Mouse (Mus musculus) liver (tissue): ENCODE data around the gene Ppp1cc.

Experiments used
- DNase-seq: peaks from one replicate; pipeline ENCODE4 v3.0.0-alpha.2; 2020; ENCODE audit warnings: mixed read lengths

The Ppp1cc gene

DNA sequence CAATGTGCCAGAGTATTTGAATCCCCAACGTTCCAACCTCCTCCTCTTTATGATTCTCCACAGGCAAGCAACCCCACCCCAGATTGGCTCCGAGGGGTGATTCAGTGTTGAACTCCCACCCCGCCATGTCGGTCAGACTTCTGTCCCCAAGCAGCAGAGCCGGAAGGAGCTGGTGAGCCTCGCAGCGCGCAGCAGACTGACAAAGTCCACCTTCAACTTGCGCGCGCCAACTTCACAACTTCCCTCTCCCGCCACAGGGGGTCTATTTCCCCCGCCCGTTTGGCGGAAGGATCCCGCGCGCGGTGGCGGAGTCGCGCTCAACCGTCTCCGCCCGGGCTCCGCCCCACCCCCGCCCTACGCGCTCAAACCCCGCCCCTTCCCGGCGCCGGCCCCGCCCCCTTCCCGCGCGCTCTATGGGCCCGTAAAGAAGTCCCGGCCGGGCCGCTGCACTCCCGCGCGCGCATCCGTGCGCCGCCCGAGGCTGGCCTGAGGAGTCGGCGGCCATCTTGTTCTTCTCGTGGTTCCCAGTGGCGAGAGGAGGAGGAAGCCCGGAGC is at the start of gene Ppp1cc:
Gene Ppp1cc (plus strand): TSS at position 452 of the 555 bp plus-strand sequence.
- peak; percentile 96 for DNase-seq

DNA sequence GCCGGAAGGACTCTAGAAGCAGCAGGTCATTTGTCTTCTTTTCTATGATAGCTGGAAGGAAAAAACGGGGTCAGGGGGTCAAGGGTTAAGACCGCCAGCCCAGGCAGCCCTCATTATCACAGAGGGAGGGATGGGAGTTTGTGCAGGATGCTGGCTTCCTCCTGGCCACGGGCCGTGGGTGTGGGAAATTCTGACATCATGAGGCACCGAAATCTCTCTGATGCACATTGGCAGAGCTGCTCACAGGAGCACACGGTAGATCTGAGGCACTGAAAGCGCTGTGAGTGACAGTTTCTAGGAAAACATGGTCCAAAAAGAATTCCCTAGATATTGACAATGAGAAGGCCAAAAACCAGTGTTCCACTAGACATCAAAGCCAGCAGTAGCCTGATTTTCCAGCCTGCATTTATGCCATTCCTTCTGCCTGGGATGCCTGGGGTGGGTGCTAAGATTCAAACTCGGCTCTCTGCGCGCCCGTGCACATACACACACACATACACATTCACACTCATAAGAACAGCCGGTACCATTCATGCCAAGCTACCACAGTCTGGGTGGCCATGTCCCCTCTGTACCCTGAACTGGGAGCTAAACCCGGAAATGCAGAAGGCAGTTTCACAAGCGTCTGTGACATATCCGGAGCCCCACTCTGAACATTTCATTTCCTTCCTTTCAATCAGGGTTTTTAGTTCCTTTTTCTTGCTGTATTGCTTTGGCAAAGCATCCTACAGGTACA is 48.6 kb upstream of the Ppp1cc start:
- DNase-seq: no peak

DNA sequence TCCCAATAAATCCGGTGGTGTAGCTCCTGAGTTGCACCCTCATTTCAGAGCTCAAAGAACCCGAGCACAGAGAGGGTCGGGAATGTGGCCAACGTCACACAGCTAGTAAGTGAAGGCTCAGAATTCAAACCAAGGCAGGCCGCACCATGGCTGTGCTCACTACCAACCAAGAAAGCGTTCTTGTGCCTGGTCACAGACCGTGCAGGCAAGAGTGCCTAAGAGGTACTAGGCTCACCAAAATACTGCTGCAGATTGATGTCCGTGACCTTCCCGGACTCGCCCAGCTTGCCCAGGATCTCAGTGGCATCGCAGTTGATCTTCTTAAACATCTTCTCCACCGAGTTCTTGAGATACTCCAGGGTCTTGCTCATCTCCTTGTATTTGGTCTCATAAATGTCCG is 47.5 kb upstream of the Ppp1cc start:
- DNase-seq: no peak

DNA sequence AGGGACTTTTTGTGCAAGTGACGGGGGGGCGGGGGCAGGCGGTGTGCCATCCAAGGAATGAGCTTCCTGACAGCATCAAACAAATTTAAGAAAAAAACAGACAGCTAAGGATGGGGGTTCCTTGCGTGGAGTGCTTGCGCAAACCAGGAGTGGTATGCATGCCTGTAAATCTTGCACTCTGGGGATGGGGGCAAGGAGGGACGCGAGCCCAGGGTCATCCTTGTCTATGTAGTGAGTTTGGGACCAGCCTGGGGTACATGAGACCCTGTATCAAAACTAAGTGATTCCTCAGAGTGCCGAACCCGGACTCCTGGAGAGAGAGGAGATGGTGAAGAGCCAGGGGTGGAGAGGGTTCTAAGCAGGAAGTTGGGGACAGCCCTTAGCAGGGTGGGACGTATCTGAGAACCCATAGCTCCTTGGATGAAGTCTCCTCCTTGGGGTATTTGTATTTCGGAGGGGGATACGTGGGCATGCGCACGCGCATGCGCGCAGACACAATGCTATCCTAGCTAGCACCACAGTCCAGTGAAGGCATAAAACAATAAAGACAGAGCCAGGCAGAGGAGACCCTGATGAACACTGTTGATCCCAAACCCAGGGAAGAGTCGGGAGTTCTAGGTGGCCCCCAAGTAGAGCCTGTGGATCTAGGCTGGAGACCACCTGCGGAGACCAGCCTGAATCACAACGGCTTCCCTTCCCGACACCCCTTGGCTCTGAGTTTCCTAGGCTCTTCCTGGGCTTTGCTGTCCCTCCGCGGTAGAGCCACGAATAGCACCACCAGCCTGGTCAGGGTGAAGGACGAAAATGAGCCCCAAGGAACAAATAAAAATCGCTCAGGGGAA is 46.8 kb upstream of the Ppp1cc start:
- no peak for DNase-seq

DNA sequence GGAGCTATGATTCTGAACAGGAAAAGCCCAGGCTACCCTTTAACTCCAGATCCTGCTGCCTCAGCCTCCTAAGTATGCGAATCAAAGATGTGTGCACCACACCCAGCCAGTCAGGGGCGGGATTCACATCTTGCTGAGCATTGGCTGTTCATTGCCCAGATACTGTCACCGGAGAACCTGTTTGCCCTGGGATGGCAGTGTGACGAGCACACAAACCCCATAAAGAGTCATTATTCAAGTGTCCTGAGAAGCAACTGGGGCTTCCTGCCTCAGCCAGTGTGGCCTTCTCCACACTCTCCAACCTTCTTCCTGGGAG is 46.2 kb upstream of the Ppp1cc start:
- DNase-seq: no peak

DNA sequence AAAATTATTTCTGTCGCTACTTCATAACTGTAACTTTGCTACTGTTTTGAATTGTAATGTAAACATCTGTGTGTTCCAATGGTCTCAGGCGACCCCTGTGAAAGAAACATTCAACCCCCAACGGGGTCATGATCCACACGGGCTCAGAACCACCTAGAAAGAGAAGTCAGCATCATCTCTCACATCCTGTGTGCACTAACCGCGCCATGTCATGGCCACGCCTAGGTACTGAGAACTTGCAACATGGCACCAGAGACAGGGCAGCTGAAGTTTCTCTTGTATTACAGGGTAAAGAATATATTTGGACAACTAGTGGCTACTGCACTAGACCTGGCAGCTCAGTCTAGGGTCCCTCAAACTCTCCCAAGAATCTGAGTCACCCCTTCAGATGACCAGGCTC is 44.6 kb upstream of the Ppp1cc start:
- no peak for DNase-seq

DNA sequence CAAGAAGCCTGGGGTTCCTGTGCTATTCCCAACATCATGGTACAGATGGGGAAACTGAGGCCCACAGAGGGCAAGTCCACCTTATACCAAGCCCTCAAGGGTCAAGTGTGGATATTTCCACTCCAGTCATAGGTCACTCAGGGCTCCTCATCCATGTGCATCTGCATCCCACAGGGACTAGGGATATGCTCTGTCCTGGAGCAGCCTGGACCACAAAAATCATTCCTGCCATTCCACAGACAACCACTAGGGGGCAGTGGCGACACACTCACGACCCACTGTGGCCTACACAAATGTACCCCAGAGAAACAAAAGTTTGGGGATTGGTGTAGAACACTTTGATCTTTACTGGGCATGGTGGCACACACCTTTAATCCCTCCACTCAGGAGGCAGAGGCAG is 43.9 kb upstream of the Ppp1cc start:
- DNase-seq: peak; percentile 51

DNA sequence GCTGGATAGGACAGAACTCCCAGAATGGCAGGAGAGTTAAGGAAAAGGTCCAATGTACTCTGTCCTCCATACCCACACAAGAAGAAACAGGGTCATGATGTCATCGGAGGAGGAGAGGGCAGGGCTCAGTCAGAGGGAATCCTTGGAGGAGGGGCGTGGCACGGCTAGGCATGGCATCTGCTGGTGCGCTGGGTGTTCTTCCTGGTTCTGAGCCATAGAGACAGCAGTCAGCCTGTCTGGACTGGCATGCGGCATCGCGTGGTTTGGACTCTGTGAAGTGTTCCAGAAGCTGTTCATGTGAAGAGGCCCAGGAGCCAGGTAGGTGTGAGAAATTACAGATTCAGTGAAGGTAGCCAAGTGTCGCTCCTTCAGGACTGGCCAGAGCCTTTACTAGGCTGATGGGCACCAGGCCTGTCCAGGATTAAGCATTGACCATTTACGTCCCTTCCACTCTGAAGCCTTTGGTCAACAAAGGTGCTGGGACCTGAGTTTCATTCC is 42.8 kb upstream of the Ppp1cc start:
- DNase-seq: no peak

DNA sequence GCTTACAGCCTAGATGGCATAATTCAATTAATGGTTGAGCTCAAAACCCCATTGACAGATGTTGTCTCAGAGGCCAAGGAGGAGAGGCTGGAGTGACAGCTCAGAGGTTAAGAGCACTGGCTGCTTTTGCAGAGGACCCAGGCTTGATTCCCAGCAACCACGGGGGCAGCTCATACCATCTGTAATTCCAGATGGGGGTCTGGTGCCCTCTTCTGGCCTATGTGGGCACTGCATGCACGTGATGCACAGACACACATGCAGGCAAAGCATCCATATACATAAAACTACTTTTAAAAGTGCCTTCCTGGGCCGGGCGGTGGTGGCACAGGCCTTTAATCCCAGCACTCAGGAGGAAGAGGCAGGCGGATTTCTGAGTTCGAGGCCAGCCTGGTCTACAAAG is 41.8 kb upstream of the Ppp1cc start:
- DNase-seq: peak; percentile 30

DNA sequence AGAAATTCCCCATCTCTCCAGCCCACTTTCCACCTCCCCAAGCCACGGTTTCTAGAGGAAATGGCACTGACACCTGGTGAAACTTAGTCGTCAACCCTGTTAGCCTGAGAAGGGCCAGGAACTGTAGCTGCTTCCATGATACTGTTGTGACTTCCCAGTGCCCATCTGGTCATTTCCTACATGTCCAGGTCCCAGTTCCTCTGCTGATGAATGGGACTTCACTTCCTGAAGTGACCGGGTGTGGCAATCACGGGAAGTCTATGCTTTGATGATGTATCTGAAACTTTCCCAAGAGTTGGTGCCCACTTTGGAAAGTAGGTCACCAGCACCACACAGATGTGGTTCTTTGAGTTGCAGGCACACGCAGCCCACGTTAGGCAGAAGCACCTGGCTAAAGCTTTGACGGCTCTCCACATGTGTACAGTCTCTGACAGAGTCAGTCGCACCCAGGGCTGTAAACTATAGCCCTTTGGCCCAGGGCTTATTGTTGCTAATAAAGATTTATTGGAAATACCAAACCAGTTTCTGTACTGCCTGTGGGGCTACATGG is 32.8 kb upstream of the Ppp1cc start:
- no peak for DNase-seq

DNA sequence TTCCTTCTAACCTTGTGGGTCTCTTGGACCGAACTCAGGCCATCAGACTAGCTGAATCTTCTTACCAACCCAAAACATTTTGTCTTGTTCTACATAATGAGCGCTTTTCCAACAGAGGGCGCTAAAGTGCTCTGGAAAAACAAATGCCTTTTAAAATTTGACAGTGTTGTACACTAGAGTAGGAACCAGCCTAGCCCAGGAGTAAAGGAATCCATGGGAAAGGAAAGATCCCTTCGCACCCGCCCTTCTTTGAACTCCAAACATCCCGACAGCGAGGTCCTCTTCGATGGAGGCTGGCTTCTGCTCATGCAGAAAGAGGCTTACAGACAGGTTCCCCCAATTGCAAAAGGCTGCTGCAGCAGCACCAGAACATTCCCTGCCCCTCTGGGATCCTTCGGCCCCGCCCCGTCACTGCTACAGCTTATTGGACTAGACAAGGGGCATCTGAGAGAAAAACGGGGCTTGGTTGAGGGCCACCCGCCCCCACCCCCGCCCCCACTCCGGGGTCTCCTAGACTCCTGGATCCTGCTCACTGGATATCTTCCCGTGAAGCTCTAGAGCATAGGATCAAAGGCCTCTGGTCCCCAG is 28.9 kb upstream of the Ppp1cc start:
- peak; percentile 68 for DNase-seq

DNA sequence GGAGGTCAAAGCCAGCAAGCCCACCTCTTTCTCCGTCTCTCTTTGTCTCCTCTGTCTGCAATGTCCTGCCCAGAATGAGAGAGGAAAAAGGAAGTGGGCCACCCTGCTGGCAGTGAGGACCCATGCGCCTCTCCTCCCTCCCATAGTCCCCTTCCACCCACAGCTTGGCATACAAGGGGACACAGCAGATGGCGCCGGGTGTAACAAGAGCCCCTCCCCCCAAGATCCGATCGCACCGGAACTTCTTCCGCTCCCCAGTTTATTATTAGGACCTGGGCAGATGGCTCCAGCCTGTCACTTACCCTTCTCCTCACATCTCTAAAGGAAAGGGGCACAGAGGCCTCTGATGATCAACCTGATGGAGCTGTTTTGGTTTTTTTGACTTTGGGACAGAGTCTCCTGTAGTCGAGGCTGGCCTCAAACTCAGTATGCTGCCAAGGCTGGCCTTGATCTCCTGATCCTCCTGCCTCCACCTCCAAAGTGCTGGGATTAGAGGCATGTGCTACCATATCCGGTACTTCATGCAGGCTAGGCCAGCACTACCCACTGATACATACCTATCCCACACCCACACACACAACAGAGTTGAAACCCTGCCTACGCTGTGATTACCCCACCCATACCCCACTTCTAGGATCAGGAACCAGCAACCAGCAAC is 27.6 kb upstream of the Ppp1cc start:
- DNase-seq: no peak

DNA sequence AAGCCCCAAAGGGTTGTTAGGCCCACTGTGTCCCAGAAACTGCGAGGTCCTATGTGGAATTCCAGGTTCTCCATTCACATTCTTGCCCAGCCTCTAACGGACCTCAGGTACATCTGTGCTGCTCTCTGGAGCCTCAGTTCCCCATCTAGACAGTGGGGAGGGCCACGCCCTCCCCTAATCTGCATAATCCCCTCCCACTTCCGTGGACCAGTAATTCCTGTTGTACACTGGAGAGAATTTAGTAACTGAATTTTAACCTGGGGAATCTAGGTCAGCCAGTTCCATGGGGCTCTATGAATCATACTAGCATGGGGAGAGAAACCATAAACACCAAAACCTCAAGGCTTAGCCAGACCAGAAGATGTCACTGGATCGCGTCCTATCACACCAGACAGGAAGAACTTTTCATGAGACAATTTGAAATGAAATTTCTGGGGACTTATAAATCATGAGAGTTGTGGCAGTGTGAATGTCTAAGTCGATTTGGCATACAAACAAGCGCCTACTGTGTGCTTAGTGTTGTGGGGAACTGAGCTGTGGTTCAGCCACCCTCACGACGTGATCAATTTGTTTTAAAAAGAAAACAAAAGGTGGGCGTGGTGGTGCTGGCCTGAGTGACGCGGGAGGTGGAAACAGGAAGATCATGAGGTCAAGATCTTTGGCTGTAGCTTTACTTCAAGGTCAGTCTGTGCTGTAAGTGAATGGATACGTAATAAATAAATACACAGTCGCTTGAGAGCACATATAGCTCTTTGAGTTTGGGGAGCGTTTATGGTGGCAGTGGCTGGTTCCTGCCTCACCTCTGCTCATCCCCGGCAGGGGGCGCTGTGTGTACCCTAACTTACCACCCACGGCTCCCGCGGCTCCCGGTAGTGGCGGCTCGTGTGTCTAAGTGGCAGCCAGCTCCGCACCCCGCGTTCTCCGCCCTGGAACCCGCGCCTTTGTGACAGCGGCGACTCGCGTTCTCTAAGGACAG is 26.7 kb upstream of the Ppp1cc start:
- DNase-seq: peak; percentile 92

DNA sequence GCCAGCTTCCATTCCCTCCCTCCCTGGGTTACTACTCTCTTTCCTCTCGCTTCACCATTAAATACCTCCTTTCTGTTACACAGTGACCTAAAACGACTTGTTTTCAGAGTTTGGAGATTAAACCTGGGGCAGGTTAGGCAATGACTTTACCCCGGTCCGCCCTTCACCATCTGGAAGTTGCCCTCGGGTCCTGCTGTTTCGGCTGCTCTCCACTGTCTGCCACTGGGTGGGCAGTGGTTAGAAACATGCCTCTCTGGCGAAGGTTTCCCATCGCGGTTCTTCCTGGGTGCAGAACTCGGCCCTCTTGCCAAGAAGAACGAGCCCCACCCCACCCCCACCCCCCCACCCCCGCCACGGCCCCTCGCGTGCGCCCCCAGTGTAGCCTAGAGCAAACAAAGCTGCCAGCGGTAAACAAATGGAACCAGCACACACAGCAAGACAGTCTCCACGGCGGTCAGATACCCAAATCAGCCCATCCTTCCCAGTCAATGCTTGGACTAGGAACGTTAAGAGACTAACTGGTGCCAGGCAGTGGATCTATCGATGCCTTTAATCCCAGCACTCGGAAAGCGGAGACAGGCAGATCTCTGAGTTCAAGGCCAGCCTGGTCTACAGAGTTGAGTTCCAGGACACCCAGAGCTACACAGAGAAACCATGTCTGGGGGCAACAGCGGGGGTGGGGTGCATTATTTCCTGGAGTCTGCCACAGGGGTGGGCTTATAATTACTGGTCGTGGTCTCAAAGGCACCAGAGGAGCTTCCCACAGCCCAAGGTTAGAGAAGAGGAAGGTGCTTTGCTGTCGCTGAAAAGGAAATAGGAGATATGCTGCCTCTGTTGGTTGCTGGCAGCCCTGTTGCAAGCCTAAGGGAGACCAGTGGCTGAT is 25.7 kb upstream of the Ppp1cc start:
- no peak for DNase-seq

DNA sequence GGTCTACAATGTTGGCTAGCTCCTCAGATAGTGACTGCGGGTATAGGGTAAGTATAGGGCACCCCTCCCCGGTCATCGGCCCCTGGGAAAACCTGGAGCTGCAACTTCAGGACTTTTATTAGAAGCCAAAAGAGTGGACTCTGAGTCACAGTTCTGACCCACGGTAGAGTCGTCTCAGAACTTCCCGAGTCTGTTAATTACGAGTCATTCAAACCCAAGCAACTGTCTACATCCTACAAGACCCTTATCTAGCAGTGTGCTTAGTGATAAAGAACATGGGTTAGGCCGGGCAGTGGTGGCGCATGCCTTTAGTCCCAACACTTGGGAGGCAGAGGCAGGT is 25.1 kb upstream of the Ppp1cc start:
- no peak for DNase-seq

DNA sequence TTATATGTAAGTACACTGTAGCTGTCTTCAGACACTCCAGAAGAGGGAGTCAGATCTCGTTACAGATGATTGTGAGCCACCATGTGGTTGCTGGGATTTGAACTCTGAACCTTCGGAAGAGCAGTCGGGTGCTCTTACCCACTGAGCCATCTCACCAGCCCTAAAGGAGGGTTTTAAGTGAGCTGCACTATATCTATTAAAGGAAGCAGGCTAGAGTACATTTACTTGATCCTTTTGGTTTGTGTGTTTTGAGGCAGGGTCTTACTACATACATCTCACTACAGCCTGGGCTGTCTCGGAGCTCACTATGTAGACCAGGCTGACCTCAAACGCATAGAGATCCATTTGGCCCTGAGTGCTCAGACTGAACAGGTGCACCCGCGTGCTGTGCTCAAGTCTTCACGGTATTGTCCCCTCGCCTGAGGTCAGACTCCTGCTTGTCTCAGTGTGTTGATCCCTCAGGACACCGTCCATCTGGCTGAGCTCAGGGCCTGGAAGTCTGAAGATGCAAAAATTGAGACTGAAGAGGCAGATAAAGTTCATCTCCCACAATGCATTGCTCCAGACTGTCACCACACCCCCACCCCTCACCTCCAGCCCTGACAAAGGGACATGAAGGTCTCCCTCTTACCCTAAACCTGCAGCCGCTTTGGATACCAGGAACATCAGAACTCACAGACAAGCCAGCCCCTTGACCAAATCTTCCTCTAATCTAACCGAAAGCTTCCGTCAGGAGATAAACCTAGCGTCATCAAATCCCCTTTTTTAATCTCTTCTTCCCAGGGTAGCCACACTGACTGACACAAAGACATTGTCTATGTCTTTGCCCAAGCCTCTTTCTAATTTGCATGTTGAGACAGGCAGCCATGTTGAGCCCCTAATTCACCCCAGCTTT is 23.4 kb upstream of the Ppp1cc start:
- DNase-seq: no peak

DNA sequence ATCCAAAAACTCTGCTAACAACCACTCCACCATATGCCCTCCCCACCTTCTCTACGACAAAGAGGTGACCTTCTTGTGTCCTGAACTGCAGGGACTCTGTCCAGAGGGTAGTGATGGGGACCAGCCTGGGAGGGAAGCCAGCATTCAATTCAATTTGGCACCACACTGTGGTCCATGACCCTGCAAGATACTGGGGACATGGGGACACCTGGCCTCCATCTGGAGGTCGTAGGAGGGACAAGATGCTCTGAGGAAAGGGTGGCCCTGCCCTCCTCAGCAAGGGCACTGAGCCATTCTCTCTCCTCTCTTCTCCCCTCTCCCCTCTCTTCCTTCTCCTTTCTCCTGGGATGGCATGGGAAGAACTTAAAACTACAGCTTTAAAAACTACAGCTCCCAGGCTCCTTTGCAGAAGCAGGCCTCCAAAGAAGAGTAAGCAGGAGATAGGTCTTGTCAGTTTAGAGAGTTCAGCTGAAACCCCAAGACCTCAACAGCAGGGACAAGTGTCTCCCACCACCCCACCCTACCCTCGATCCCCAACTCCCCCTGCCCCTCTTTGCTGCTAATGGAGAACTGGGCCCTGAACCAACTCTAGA is 22.7 kb upstream of the Ppp1cc start:
- no peak for DNase-seq

DNA sequence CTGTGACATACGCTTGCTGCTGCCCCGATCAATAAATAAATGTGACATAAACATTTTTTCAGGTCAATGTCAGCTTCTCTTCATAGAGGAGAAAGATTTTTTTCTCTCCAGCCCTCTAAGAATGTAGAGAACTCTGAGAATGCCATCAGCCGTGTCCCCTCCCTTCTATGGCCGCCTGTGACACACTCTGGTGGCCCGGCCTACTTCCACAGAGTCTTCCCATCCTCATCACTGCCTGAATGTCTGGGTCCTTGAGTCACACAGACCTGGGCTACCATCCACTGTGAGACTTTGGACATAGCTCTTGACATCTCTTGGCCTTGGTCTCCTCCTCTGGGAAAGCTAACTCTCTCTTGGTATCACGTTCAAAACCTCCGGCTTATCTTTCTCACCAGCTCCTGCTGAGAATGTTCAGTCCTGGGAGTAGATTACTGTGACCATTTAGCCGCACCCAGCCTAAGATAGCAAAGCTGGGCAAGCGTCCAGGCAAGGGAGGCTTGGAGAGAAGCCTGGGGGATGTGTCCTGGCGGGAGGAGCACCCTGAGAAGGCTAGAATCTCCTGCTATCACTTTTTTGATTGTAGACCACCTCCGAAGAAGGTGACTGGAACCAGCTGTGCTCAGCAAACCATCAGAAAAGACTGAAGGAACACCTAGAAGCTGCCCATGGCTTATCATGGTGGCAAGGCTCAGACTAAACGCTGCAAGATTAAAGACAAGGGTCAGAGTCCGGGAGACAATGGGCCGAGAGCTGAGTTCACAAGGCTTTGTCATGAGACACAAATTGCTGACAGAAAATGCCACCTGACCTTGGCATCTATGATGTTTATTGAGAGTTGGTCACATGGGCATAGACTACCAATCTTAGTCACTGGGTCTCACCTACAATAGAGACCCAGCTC is 21.3 kb upstream of the Ppp1cc start:
- peak; percentile 56 for DNase-seq
